Mouse (Mus musculus) CD4-positive, CD25-positive, alpha-beta regulatory T cell, adult 9 weeks (primary cell): ENCODE data around the gene Med29. TPM values are rescaled to one million over a fixed set of nuclear protein-coding genes. Genes with fewer than 3 reads are reported as not detected.

Source experiments
- polyA plus RNA-seq: library from polyadenylated mRNA; unstranded; fragments of 100-300 nt; shearing (Covaris generic); gene quantifications from one replicate; pipeline ENCODE4 v1.2.1, GENCODE M21; 2017

Med29 gene
- 33.4 TPM for polyA plus RNA-seq

DNA sequence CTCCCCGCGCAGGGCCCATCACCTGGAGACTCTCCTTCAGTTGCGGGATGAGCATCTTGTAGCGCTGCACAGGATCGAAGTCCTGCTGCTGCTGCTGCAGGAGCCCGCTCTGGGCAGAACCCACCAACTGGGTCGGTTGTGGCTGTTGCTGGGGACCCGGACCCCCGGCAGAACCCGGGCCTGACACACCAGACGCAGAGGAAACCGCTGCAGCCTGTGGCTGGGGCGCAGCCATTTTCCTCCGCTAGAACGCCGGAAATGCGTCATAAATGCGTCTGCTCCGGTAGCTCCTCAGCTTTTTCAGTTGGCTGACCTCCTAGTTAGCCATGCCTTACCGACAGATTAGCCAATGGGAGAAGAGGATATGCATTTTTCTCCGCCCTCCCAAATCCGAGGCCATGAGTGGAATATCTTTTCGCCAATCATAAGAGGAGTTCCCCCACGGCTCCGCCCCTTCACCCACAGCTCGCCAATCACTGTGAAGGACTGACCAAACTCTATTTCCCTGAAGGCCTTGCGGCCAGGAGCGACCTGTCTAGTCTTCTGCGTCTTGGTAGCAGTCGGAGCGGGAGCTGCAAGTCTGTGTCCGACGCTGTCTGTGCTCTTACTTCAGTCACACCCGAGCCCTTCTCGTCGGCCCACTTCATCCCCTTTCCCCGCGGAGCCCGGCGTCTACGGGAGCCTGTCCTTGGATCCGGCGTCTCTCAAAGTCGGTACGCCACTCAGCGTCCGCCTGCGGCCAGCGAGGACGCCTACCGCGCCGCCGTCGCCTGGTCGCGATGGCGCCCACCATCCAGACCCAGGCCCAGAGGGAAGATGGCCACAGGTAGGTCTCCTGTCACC lies at the start of gene Med29, which contains the start of gene Paf1:
TSS of gene Med29 (minus strand) at position 280 of the 843 bp plus-strand sequence.
TSS of gene Paf1 (plus strand) at position 523 of the 843 bp plus-strand sequence.

DNA sequence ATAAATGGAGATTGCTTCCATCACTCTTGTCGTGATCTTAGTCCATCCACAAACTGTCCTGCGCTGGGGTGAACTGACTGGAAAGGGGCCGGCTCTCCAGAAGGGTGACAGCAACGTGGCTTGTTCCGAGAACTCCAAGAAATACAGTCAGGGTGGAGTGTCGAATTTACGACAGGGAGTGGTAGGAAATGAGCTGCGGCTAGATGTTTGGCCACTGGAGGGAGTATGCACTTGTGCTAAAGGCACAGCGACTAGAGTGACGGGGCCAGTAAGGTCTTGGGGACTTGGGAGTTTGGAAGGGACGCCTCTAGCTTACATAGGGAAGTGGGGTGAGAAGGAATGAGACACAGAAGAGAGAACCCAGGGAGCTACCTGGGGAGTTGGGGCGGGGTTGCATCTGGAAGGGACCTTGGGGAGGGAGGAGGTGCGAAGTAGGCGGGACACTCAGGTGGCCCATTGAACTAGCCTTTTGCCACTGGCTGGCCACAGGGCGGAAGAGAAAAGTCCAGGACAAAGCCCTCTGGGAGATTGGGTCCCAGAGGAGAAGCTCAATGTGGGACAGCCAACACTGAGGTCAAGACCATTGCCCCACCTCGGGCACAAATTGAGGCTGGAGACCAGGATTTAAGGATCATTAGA lies 44.5 kb upstream of the Med29 start, which contains the start of gene Gmfg:
TSS of gene Gmfg (plus strand) at position 516 of the 639 bp plus-strand sequence.

DNA sequence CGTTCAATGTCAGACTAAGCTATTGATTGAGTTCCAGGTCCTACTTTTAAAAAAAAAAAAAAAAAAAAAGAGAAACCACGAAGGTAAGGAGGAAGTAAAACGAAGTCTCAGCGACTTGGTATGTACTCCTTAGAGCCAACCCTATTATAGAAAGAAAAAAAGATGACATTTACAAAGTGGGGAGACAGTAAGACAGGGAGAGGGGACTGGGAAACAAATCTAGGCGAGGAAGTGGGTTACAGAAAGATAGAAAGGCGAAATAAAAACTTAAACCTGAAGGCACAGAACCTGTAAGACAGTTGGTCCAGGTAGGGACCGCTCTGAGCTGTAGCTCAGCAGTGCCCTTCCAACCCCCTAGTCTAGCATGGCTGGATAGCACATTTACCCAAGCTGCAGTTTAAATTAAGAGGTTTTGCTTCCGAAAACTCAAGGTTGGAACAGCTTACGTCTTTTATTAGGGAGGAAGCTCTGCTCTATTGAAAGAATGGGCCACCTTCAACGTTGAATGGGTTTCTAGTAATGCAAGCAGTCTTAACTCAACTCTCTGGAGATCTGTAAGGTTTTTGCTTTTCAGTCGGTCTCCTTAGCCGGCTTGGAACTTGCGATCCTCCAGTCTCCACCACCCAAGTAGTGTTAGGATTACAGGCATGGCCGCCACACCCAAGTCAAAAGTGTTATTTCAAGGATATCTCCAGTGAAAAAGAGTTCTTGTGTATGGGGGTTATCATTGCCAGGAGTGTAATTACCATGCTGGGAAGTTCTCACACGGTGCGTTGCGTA lies 12.1 kb downstream of the Med29 start, which contains the start of gene Zfp36:
TSS of gene Zfp36 (minus strand) at position 17 of the 780 bp plus-strand sequence.

DNA sequence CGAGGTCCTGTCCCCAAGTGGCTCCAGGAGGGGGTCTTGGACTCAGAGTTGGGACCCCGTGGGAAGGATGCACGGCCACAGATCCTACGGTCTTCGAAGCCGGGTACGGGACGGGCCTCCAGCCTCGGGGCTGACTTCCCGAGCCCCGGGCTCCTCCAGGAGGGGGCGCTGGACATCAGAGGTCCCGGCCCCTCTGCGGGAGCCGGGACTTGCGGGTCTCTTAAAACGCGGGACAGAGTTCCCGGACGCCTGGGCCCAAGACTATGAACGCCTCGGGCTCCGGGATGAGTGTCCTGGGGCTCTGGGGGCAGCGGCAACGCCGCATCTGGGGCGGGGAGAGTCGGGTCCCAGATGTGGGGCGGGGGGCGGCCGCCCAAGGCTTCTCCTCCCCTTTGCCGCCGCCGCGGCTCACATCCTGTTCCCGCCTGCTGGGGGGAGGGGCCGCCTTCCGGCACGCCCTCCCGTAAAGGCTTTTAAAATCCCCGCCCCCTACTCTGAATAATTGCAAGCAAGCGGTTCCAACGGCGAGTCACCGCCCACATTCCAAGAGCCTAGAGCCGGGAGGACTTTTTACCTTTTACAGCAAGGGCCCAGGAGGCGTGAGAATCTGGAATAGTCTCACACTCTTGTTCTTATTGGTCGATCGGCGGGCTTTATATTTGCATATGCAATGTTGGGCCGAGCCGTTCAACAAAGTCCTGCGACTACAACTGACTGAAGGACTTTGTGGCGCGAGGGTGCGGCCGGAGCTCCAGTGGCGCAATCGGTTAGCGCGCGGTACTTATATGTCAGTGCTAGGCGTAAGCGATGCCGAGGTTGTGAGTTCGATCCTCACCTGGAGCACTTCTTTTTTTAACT lies 20.0 kb downstream of the Med29 start, which contains the start of gene Plekhg2:
TSS of gene Plekhg2 (minus strand) at position 349 of the 858 bp plus-strand sequence.

DNA sequence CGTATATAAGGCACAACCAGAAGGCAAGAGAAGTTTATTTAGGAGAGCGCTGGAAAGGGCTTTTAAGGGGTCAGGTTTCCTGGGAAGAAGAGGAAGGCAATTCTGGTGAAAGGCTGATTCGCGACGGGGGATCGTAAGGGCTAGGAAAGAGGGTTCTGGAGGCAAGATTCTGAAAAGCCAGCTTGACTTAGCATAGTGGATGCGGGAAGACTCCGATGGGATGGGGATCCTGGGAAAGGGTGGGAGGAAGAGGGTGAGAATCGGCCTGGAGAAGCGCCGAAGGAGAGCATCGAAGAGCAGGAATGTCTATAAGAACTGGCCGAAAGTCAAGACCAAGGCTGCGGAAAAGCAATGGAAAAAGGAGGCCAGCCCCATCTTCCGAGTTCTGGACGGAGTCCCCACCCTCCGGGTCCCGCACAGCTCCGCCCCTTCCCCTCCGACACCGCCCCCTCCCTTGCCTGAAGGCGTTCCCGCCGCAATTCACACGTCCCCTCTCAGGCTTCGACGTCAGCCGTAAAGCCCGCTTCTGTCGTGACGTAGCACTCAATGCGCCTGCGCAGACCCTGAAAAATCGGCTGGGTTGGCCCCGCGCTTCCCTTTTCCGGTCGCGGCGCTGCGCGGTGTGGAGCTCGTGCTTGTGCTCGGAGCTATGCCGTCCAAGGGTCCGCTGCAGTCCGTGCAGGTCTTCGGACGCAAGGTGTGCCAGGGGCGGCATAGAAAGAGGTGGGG lies 42.2 kb downstream of the Med29 start, which contains the start of gene Rps16:
TSS of gene Rps16 (plus strand) at position 498 of the 729 bp plus-strand sequence.

DNA sequence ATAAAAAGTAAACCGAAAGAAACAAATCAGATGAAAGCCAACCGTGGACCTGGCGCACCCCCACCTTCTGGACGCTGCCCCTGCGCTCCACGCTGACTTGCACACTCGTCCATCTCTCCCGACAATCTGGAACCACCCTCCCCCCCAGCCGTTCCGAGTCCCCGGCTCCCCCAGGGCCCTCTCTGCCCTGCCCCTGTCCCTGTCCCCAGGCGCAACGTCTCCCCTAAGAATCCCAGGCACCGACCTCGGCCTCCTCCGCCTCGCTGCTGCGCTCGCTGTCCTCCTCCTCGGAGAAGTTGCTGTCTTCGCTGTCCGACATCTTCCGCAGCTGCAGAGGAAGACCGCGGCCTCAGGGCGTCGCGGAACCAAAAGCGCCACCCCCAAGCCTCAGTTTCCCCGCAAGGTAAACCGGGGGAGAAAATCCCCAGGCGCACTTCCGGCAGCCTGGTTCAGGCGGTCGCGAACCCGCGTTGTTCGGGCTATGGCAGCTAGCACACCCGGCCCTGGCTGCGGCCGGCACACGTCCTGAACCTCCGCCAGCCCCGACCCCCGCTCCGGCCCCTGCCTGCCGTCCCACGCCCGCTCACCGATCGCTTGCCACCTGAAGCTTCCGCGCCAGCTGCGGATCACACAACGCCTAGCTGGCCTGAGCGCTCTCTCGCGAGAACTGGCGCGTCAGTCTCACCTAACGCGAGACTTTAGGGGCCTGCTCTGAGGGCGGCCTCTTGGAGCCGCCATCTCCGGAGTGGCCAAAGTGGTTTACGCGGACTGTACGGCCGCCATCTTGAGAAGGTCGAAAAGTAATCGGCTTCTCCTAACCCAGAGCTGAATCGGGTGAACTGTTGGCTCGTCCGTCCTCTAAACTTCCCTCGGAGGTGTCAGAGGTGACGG lies 54.2 kb downstream of the Med29 start, which contains the start of gene Supt5:
TSS of gene Supt5 (minus strand) at position 639 of the 891 bp plus-strand sequence.

Other genes with a start within 250 kb of the Med29 start
- gene Fbl, start 223.0 kb downstream of the Med29 start, polyA plus RNA-seq: 229 TPM
- gene Dyrk1b, start 213.2 kb downstream of the Med29 start, polyA plus RNA-seq: 4.7 TPM
- 0.46 TPM for gene Eid2, start 124.8 kb downstream of the Med29 start, polyA plus RNA-seq
- gene Eid2b, start 115.0 kb downstream of the Med29 start, polyA plus RNA-seq: 1.2 TPM
- gene Selenov, start 101.5 kb downstream of the Med29 start, polyA plus RNA-seq: not detected
- not detected for gene Dll3, start 90.5 kb downstream of the Med29 start, polyA plus RNA-seq
- 37.1 TPM for gene Timm50, start 80.6 kb downstream of the Med29 start, polyA plus RNA-seq
- 218 TPM for gene Supt5, start 54.0 kb downstream of the Med29 start, polyA plus RNA-seq
- gene Rps16, start 42.1 kb downstream of the Med29 start, polyA plus RNA-seq: 1,274 TPM
- 101 TPM for gene Plekhg2, start 20.1 kb downstream of the Med29 start, polyA plus RNA-seq
- gene Zfp36, start 12.5 kb downstream of the Med29 start, polyA plus RNA-seq: 289 TPM
- 96.0 TPM for gene Paf1, start 243 bp upstream of the Med29 start, polyA plus RNA-seq
- 477 TPM for gene Gmfg, start 44.7 kb upstream of the Med29 start, polyA plus RNA-seq
- 0.11 TPM for gene Lrfn1, start 59.3 kb upstream of the Med29 start, polyA plus RNA-seq
- not detected for gene Ifnl2, start 117.7 kb upstream of the Med29 start, polyA plus RNA-seq
- gene Ifnl3, start 130.1 kb upstream of the Med29 start, polyA plus RNA-seq: not detected
- not detected for gene Sycn, start 148.2 kb upstream of the Med29 start, polyA plus RNA-seq
- not detected for gene Nccrp1, start 154.5 kb upstream of the Med29 start, polyA plus RNA-seq
- gene Samd4b, start 205.4 kb upstream of the Med29 start, polyA plus RNA-seq: 4.4 TPM
- gene Pak4, start 205.5 kb upstream of the Med29 start, polyA plus RNA-seq: 5.0 TPM
- gene Acp7, start 238.6 kb upstream of the Med29 start, polyA plus RNA-seq: not detected